Mouse (Mus musculus): ENCODE data around the gene Ss18l2. TPM values are rescaled to one million over a fixed set of nuclear protein-coding genes. Genes with fewer than 3 reads are reported as not detected.

Gene Ss18l2
- 107 TPM in 2 replicates for polyA plus RNA-seq (2016; fragmentation: Nextera tagmentation; extraction: Ambion mirVana)

- peak; percentile 96 for ATAC-seq (ENCODE audit: low FRiP score, low read depth)
- Histone ChIP-seq H3K27ac (replicated peaks) (peak within 1 kb of the TSS; percentile 86), H3K36me3 (peaks cover 9% of the 10 kb centered on the region; the same call in 1 of the 2 replicates), H3K27me3 (peaks cover 12% of the 10 kb centered on the region; the same call in 1 of the 2 replicates), H3K9me3 (no peaks in the 10 kb centered on the region), H3K4me3 (peak within 1 kb of the TSS; percentile 61), H3K9ac (replicated peaks) (peak within 1 kb of the TSS; percentile 81), H3K4me2 (replicated peaks) (peak within 1 kb of the TSS; percentile 74), H3K4me1 (peaks cover 23% of the 10 kb centered on the region)
- 6% methylated on average over 37 of the region's 37 CpGs for WGBS
Measured at GRCm38 (mm10) chr9:121709898-121710583, at the start of gene Ss18l2. Gene Ss18l2 (plus strand): TSS chr9:121710329.

DNA sequence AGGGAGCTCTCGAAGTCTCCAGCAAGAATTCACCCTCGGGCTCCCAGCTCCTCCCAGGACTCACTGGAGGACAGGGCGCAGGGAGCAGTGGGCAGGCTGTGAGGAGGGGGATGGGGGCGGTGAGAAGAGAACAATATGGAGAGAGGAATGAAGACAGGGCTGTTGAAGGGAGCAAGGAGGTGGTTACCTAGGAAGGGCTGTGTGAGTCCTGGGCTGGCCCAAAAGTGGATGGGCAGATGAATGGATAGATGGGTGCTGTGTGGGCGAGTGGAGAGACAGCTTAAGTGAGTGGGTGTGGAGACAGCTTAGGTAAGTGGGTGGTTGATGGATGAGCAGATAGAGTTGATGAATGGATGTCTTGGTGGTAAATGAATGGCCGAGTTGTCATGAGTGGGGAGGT is 46.7 kb upstream of the Ss18l2 start:
- Histone ChIP-seq H3K27ac (replicated peaks) (no peak overlapping the region), H3K9ac (replicated peaks) (no peak overlapping the region), H3K4me2 (replicated peaks) (no peak overlapping the region), H3K4me3 (no peak overlapping the region), H3K27me3 (peaks cover 26% of the 10 kb centered on the region), H3K4me1 (0 out of 2 replicates have a peak, but pooled peaks cover 4% of the 10 kb centered on the region), H3K36me3 (no peaks in the 10 kb centered on the region), H3K9me3 (no peaks in the 10 kb centered on the region)
- WGBS = 80% methylated on average over 6 of the region's 6 CpGs
- ATAC-seq (ENCODE audit: low FRiP score, low read depth) = no peak

- Histone ChIP-seq H3K27ac (replicated peaks) (no peak overlapping the region), H3K4me1 (peaks cover 6% of the 10 kb centered on the region; the same call in 1 of the 2 replicates), H3K9ac (replicated peaks) (no peak overlapping the region), H3K9me3 (no peaks in the 10 kb centered on the region), H3K27me3 (peaks cover 32% of the 10 kb centered on the region), H3K36me3 (no peaks in the 10 kb centered on the region), H3K4me2 (replicated peaks) (no peak overlapping the region), H3K4me3 (no peak overlapping the region)
- no peak for ATAC-seq (ENCODE audit: low FRiP score, low read depth)
- 88% methylated on average over 5 of the region's 5 CpGs for WGBS
Measured at GRCm38 (mm10) chr9:121664104-121664503, 46.0 kb upstream of the Ss18l2 start.

GRCm38 (mm10) chr9:121666957-121667630 is 43.0 kb upstream of the Ss18l2 start:
- Histone ChIP-seq H3K27ac (replicated peaks) (0 out of 2 replicates have a peak overlapping the region, but pooled peaks have one; percentile 6), H3K9me3 (no peaks in the 10 kb centered on the region), H3K27me3 (peaks cover 38% of the 10 kb centered on the region), H3K4me3 (no peak overlapping the region), H3K4me1 (peaks cover 23% of the 10 kb centered on the region), H3K9ac (replicated peaks) (no peak overlapping the region; the same call in 1 of the 2 replicates), H3K36me3 (no peaks in the 10 kb centered on the region), H3K4me2 (replicated peaks) (no peak overlapping the region)
- no peak for ATAC-seq (ENCODE audit: low FRiP score, low read depth)
- 75% methylated on average over 16 of the region's 16 CpGs for WGBS

DNA sequence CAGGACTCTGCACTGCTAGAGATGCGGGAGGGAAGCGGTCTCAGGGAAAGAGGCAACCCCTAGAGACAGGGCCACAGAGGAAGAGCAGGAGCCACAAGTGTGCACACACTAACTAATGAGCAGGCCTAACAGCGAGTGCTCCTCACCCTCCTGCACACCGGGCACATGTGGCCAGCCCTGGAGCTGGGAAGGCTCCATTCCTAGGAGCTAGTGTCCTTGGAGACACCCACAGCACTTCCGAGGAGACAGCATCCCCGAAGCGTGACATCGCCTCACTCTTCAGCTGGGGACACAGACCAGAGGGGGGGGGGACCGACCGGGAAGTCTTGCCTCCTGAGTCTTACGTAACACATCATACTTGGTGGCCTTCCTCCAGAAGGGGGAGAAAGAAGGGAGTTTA is 42.3 kb upstream of the Ss18l2 start:
- H3K4me2 ChIP-seq (replicated peaks) = no peak overlapping the region
- no peaks in the 10 kb centered on the region for H3K9me3 ChIP-seq
- H3K9ac ChIP-seq (replicated peaks) = no peak overlapping the region
- ATAC-seq (ENCODE audit: low FRiP score, low read depth) = no peak
- H3K36me3 ChIP-seq = no peaks in the 10 kb centered on the region
- WGBS = 74% methylated on average over 10 of the region's 11 CpGs
- no peak overlapping the region for H3K27ac ChIP-seq (replicated peaks)
- no peak overlapping the region for H3K4me3 ChIP-seq
- peaks cover 23% of the 10 kb centered on the region for H3K4me1 ChIP-seq
- peaks cover 38% of the 10 kb centered on the region for H3K27me3 ChIP-seq

GRCm38 (mm10) chr9:121669348-121669791 is 40.8 kb upstream of the Ss18l2 start:
- WGBS = under 1% methylated on average over 28 of the region's 28 CpGs
- peaks cover 23% of the 10 kb centered on the region for H3K4me1 ChIP-seq
- no peak overlapping the region for H3K27ac ChIP-seq (replicated peaks)
- peak overlapping the region; percentile 56 for H3K4me2 ChIP-seq (replicated peaks)
- H3K9ac ChIP-seq (replicated peaks) = peak overlapping the region; percentile 35; the same call in 1 of the 2 replicates
- no peaks in the 10 kb centered on the region for H3K36me3 ChIP-seq
- H3K9me3 ChIP-seq = no peaks in the 10 kb centered on the region
- H3K27me3 ChIP-seq = peaks cover 41% of the 10 kb centered on the region
- ATAC-seq (ENCODE audit: low FRiP score, low read depth) = peak; percentile 71
- peak overlapping the region; percentile 32 for H3K4me3 ChIP-seq

DNA sequence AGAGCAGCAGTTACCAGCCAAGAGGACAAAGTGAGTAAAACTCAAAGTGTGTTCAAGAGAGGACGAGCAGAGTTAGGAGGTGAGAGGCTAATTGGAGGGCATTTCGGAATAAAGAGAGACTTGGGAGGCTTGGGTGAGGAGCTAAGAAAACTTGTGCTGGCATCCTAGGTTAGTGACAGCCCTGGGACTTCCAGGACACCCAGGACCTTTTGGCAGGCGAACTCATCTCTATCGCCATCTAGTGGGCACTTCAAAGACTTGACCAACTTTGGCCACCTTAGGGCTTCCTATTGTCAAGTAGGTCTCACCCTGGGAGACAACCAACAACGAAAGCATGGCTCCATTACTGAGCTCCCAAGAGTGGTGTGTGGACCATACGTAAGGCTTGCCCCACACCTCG is 38.8 kb upstream of the Ss18l2 start:
- Histone ChIP-seq H3K4me1 (peaks cover 23% of the 10 kb centered on the region), H3K4me3 (no peak overlapping the region), H3K4me2 (replicated peaks) (no peak overlapping the region), H3K9ac (replicated peaks) (no peak overlapping the region), H3K27ac (replicated peaks) (no peak overlapping the region), H3K9me3 (no peaks in the 10 kb centered on the region), H3K36me3 (no peaks in the 10 kb centered on the region), H3K27me3 (peaks cover 41% of the 10 kb centered on the region)
- ATAC-seq (ENCODE audit: low FRiP score, low read depth) = no peak
- WGBS = 24% methylated on average over 7 of the region's 7 CpGs

GRCm38 (mm10) chr9:121672311-121672710 is 37.8 kb upstream of the Ss18l2 start:
- Histone ChIP-seq H3K4me2 (replicated peaks) (no peak overlapping the region), H3K27me3 (peaks cover 35% of the 10 kb centered on the region), H3K4me1 (peaks cover 23% of the 10 kb centered on the region), H3K4me3 (no peak overlapping the region), H3K27ac (replicated peaks) (no peak overlapping the region), H3K9me3 (no peaks in the 10 kb centered on the region), H3K36me3 (no peaks in the 10 kb centered on the region), H3K9ac (replicated peaks) (no peak overlapping the region)
- no peak for ATAC-seq (ENCODE audit: low FRiP score, low read depth)
- WGBS = 74% methylated on average over 5 of the region's 5 CpGs

DNA sequence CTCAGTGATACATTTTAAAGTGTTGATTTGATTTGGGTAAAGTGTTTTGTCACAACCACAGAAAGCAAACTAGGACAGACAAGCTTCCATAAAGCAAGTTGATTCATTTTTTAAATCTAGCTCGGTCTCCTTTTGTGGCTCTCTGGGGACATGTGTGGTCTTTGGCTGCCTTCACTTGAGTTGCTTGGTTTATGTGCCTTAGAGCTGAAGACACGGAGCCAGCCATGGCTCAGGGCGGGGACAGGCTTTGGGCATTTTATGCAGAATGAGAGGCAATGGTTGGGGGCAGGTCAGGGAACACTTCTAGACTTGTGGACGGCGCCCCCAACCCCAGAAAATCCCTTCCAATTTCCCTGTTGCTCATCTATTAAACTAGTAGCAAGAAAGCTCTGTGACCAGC is 36.4 kb upstream of the Ss18l2 start:
- no peak overlapping the region for H3K4me3 ChIP-seq
- peaks cover 19% of the 10 kb centered on the region for H3K4me1 ChIP-seq
- no peaks in the 10 kb centered on the region for H3K9me3 ChIP-seq
- no peak overlapping the region for H3K9ac ChIP-seq (replicated peaks)
- H3K4me2 ChIP-seq (replicated peaks) = no peak overlapping the region
- no peak for ATAC-seq (ENCODE audit: low FRiP score, low read depth)
- WGBS = 87% methylated on average over 5 of the region's 5 CpGs
- H3K27me3 ChIP-seq = peaks cover 21% of the 10 kb centered on the region
- H3K36me3 ChIP-seq = no peaks in the 10 kb centered on the region
- H3K27ac ChIP-seq (replicated peaks) = no peak overlapping the region

- Histone ChIP-seq H3K27me3 (peaks cover 13% of the 10 kb centered on the region), H3K9me3 (no peaks in the 10 kb centered on the region), H3K9ac (replicated peaks) (no peak overlapping the region), H3K27ac (replicated peaks) (no peak overlapping the region), H3K36me3 (no peaks in the 10 kb centered on the region), H3K4me1 (peaks cover 10% of the 10 kb centered on the region), H3K4me2 (replicated peaks) (no peak overlapping the region), H3K4me3 (no peak overlapping the region)
- 93% methylated on average over 9 of the region's 9 CpGs for WGBS
- no peak for ATAC-seq (ENCODE audit: low FRiP score, low read depth)
Measured at GRCm38 (mm10) chr9:121675011-121675410, 35.1 kb upstream of the Ss18l2 start.

- Histone ChIP-seq H3K9ac (replicated peaks) (no peak overlapping the region), H3K4me3 (no peak overlapping the region), H3K4me1 (peaks cover 5% of the 10 kb centered on the region; the same call in 1 of the 2 replicates), H3K27ac (replicated peaks) (no peak overlapping the region), H3K36me3 (no peaks in the 10 kb centered on the region), H3K4me2 (replicated peaks) (no peak overlapping the region), H3K27me3 (peaks cover 8% of the 10 kb centered on the region; the same call in 1 of the 2 replicates), H3K9me3 (no peaks in the 10 kb centered on the region)
- ATAC-seq (ENCODE audit: low FRiP score, low read depth) = no peak
- WGBS = 93% methylated on average over 2 of the region's 2 CpGs
Measured at GRCm38 (mm10) chr9:121675556-121675955, 34.6 kb upstream of the Ss18l2 start.

- Histone ChIP-seq H3K27ac (replicated peaks) (no peak overlapping the region), H3K27me3 (peaks cover 2% of the 10 kb centered on the region; the same call in 1 of the 2 replicates), H3K9me3 (no peaks in the 10 kb centered on the region), H3K4me3 (no peak overlapping the region), H3K4me2 (replicated peaks) (no peak overlapping the region), H3K4me1 (no peaks in the 10 kb centered on the region), H3K9ac (replicated peaks) (no peak overlapping the region), H3K36me3 (peaks cover 8% of the 10 kb centered on the region; the same call in 1 of the 2 replicates)
- ATAC-seq (ENCODE audit: low FRiP score, low read depth) = no peak
- 86% methylated on average over 4 of the region's 4 CpGs for WGBS
Measured at GRCm38 (mm10) chr9:121677069-121677468, 33.1 kb upstream of the Ss18l2 start.

All from midbrain, embryonic 12.5 days (tissue).